Mouse (Mus musculus) Patski (cell line): ENCODE measurements at regions not wholly inside any gene's neighbourhood (a gene's known extent, or its start where the extent isn't known, plus 50 kb on each side); places are given as distances from the start of the nearest gene placed in this dataset.

Source experiments
- ATAC-seq: fragments of 100-300 bp; one replicate; pipeline ENCODE4 v1.8.0; 2021
- CTCF ChIA-PET: fragments of 350-600 bp; sonication (Branson Sonifier 250); formaldehyde crosslinking; loops from one replicate; lab custom pipeline; 2022; ENCODE audit warnings: inconsistent platforms; lab: Charles Lee
- POLR2A ChIA-PET: fragments of 350-600 bp; sonication (Branson Sonifier 250); formaldehyde crosslinking; loops from one replicate; lab custom pipeline; 2022; ENCODE audit warnings: antibody characterized with exemption, inconsistent platforms; lab: Charles Lee
- DNase-seq: peaks from one replicate; pipeline ENCODE4 v3.0.0-alpha.2; 2011; ENCODE audit warnings: low read depth, low spot score
- H3K27me3 ChIP-seq: fragments of 371-371 bp; one replicate; pipeline ENCODE4 v1.5.1; 2021
- CTCF ChIP-seq: fragments of 100-300 bp; IDR thresholded peaks from one replicate; pipeline ENCODE4 v1.5.1; 2021
- in situ Hi-C: fragments of 300-500 bp; cut with MboI; formaldehyde crosslinking; loops from 3 replicates; pipeline ENCODE4 v1.11.1; 2018; ENCODE audit warnings: low pct_unique_long_range_greater_than_20kb, mixed read lengths

DNA sequence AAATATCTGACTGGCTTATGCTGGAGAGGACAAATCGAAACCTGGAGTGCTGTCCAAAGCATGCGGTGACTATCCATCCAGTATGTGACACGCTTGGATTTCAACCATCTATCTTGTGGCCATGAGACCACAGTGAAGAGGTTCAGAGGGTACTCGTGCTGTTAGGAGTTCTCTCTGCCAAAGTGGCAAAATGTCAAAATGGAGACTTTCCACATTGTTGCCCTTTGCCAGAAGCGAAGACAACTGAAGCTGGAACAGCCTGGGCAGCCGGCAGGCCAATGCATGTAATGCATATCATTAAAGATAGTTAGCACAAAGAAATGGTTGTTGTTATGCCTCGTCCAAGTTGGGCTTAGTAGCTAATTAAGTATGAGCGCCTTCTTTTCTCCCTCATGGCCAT, 118.0 kb upstream of the Map3k1 start:
- H3K27me3 ChIP-seq, result no peaks in the 10 kb centered on the region
- POLR2A ChIA-PET, result interaction anchor here (2.0 kb wide), 1 partner anchor 10 kb away, joined by 5 read pairs; no protein-coding TSS in a partner anchor
- in situ Hi-C loops, result no loop called here
- CTCF ChIA-PET, result interaction anchor here (0.8 to 1.9 kb wide), 2 partner anchors 16 to 28 kb away, joined by 4 to 5 read pairs; no protein-coding TSS in a partner anchor
- no peak for ATAC-seq
- DNase-seq, result no peak
- no peak for TF ChIP-seq CTCF

DNA sequence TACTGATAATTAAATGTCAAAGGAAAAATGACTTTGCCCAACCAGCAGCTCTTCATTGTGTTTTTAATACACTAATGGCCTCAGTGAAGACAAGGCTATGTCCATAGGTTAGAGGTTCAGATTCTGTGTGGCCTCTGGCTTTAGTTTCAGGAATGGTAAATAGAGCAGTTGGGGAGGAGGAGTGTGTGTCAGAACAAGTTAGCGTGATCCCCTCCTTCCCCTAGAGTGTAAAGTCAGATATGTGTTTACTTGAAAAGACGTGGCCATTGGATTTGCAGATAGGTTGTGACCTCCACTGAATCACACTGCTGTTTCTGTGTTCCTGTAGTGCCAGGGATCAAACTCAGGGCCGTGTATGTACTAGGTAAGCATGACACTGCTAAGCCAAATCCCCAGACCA, 118.7 kb upstream of the Map3k1 start:
- TF ChIP-seq CTCF, result no peak
- ATAC-seq, result no peak
- DNase-seq, result no peak
- H3K27me3 ChIP-seq, result no peaks in the 10 kb centered on the region
- ChIA-PET POLR2A (interaction anchor here (1.3 to 2.0 kb wide), 2 partner anchors 11 to 13 kb away, joined by 3 to 5 read pairs; no protein-coding TSS in a partner anchor), CTCF (interaction anchor here (1.1 to 1.9 kb wide), 2 partner anchors 11 to 17 kb away, joined by 3 to 5 read pairs; no protein-coding TSS in a partner anchor)
- in situ Hi-C loops, result no loop called here

DNA sequence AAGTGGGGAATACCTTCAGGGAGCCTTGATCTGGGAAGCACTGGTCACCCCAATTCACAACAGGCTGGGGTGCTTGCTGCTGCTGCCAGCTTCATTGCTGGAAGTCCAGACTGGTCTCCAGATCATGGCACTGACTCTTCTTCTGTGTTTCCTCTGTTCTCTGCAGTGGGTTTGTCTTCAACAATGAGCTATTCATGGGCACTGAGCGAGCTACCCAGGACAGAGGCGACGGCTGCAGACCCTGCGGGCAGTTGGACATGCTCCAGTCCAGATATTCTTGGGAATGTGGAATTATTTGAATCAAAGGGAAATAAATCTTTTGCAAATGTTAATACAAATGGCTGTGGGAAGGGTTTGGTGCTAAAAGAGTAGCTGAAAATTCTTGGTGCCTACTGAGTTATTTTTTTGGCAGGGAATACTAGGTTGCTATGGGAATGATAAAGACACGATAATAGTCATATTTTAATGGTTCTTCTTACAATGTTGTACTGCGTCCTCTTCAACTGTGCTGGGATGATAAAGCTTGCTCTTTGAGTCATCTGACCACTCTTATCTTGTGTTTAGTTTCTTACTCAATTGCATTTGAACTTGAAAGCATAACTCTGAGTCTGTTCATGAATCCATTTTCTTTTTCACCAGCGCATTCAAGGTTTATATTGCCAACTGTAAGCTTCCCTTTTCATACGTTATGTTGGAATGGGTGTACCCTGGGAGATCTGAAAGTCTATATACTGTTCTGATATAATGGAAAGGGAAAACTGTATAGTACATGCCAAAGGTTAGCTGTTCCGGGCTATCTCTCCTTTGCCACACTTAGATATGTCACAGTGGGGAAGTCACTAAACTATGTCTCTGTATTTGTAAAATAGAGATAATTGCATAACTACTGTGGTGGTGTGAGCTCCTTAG, 120.1 kb upstream of the Map3k1 start:
- no peak for DNase-seq
- in situ Hi-C loops, result no loop called here
- CTCF ChIA-PET, result interaction anchor here (0.7 to 1.1 kb wide), 3 partner anchors 13 to 115 kb away, joined by 3 to 4 read pairs (median 3); no protein-coding TSS in a partner anchor
- ATAC-seq, result no peak
- no peak for TF ChIP-seq CTCF
- POLR2A ChIA-PET, result interaction anchor here (0.5 to 1.3 kb wide), 3 partner anchors 8 to 157 kb away, joined by 3 to 7 read pairs (median 3); no protein-coding TSS in a partner anchor
- no peaks in the 10 kb centered on the region for H3K27me3 ChIP-seq

DNA sequence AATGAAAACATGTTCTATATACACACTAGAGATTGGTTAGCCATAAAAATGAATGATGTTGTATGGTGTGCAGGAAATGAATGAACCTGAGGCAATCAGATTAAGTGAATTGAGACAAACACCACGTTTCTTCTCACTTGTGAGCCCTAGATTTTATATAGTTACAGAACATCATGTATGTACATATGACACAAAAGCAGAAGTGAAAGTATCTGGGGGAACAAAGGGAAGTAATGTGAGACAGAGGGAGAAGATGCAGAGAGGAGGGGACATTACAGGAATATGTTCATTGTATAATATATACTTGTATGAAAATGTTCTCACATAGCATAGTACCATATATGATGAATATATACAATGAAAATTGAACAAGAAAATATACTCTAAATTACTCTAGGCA, 121.1 kb upstream of the Map3k1 start:
- ChIA-PET POLR2A (no interaction called here), CTCF (interaction anchor here (1.1 kb wide), 1 partner anchor 16 kb away, joined by 4 read pairs; no protein-coding TSS in a partner anchor)
- in situ Hi-C loops, result no loop called here
- no peaks in the 10 kb centered on the region for H3K27me3 ChIP-seq
- no peak for TF ChIP-seq CTCF
- ATAC-seq (no peak), DNase-seq (no peak)

DNA sequence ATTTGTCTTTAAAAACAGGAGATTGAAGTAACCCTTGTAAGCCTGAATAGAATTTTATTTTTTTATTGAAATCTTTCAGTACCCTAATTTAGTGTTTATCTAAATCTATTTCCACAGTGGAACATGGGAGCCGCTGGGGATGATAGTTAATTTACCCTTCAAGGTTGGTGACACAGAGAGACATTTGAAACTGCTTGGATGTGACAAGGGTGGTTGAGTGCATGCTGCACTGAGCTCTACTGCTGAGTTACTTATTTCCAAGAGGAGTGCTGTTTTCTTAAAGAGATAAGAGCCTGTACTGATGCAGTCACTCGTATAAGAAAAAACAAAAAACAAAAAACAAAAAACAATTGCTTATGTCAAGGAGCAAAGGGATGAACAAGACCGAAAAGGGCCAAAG, 123.7 kb upstream of the Map3k1 start:
- TF ChIP-seq CTCF, result no peak
- in situ Hi-C loops, result no loop called here
- ATAC-seq (no peak), DNase-seq (no peak)
- H3K27me3 ChIP-seq, result no peaks in the 10 kb centered on the region
- CTCF ChIA-PET, result interaction anchor here (1.4 kb wide), 1 partner anchor 27 kb away, joined by 3 read pairs; no protein-coding TSS in a partner anchor
- POLR2A ChIA-PET, result interaction anchor here (0.8 to 1.8 kb wide), 2 partner anchors 17 to 80 kb away, joined by 3 to 5 read pairs; no protein-coding TSS in a partner anchor

DNA sequence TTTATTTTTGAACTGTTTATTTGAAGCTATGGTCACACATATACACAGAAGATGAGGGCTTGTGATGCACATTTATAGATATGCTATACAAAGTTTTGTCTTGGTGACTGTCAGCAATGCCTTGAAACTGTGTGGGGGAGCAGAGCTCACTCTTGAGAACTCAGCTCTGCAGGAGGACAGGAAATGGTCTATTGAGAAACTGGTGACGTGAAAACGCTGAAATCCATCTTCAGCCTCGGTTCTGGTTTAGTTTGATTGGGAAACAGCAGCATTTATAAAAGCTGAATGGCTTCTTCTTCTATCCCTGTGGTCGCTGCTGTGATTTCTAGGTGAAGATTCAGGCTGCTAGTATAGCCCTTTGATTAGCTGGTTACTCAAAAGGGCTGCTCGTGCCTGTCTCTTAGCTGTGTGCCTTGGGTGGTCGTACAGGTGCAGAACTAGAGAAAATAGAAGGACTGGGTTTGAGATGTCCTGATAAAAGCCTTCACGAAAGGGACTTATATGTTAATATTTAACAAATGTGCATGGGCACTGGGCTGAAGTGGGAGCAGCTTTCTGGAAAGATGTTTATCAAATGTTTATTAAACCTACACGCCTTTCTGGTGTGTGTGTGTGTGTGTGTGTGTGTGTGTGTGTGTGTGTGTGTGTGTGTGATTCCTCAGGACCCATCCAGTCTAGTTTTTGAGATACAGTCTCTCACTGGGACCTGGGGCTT, 124.9 kb upstream of the Map3k1 start:
- ChIA-PET POLR2A (interaction anchor here (0.6 to 1.8 kb wide), 2 partner anchors 16 to 167 kb away, joined by 4 to 5 read pairs; no protein-coding TSS in a partner anchor), CTCF (interaction anchor here (0.8 to 1.4 kb wide), 3 partner anchors 11 to 120 kb away, joined by 3 read pairs; no protein-coding TSS in a partner anchor)
- ATAC-seq (no peak), DNase-seq (no peak)
- TF ChIP-seq CTCF, result no peak
- H3K27me3 ChIP-seq, result no peaks in the 10 kb centered on the region
- in situ Hi-C loops, result no loop called here

DNA sequence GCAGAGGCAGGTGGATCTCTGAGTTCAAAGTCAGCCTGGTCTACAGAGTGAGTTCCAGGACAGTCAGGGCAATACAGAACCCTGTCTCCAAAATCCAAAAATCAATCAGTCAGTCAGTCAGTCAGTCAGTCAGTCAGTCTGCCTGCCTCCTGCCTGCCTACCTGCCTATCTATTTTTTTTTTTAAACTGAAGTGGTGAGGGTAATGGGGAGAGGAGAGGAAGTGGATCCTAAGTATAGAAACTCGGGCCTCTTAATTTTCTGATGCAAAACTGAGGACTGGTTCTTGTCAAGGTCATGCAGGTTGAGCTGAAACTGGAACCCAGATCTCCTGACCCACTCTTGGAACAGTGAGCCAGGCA, 126.9 kb upstream of the Map3k1 start:
- CTCF ChIA-PET, result no interaction called here
- no peaks in the 10 kb centered on the region for H3K27me3 ChIP-seq
- TF ChIP-seq CTCF, result no peak
- ATAC-seq (no peak), DNase-seq (no peak)
- POLR2A ChIA-PET, result interaction anchor here (0.5 to 1.0 kb wide), 3 partner anchors 10 to 1480 kb away, joined by 3 read pairs; no protein-coding TSS in a partner anchor
- in situ Hi-C loops, result no loop called here

DNA sequence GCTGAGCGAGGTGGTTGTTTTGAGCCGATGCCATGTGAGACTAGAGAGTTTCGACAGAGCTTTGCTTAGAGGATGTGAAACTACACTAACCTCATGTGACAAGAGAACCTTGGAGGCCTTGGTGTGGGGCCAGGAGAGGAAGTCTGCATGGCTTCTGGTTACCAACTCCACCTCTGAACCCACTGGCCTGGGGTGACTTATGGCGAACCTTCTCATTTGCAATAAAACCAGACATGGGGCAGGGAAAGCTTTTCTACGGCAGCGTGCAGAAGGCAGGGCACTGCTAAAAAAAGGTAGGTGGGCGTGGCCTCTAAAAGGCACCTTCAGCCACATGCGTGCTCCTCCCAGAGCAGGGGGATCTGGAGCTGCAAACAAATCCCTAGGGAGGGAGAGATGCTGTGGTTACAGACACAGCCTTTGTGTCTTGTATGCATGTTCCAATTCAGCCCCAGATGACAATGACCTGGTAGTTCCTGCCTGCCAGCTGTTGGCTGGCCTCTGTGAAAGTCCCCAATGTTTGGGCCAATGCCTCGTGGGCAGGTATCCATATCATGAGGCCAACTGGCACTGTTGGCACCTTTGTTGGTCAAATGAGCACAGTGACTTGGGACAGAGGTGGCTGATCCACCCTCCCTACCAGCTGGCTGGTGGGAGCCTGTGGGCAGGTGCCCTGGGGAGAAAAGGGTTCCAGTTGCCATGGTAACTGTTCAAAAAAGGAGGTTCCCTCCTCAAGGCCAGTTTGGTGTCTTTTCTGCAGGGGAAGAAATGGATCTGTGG, 127.5 kb upstream of the Map3k1 start:
- in situ Hi-C loops, result no loop called here
- DNase-seq (peak; percentile 1), ATAC-seq (no peak)
- TF ChIP-seq CTCF, result no peak
- ChIA-PET CTCF (no interaction called here), POLR2A (interaction anchor here (0.6 to 1.0 kb wide), 4 partner anchors 9 to 511 kb away, joined by 3 to 5 read pairs (median 4); no protein-coding TSS in a partner anchor)
- no peaks in the 10 kb centered on the region for H3K27me3 ChIP-seq

DNA sequence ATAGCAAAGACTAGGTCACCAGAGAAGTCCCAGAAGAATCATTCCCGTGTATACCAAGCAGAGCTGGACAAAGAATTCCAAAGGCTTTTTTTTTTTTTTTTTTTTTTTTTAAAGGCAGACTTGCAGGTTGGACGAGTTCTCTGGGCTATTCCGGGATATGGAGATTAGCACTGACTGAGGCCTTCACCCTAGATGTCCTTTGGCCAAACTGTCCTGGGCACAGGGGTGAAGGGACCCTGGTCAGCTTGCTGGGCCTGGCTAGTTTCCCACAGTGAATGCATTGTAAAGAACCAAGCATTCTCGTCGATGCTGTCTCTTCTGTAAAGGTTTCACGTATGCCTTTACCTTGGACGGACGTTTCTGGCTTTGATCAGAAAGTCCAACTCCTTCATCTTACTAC, 128.2 kb upstream of the Map3k1 start:
- no peaks in the 10 kb centered on the region for H3K27me3 ChIP-seq
- ChIA-PET POLR2A (interaction anchor here (0.6 to 0.7 kb wide), 3 partner anchors 88 to 510 kb away, joined by 4 to 6 read pairs (median 5); no protein-coding TSS in a partner anchor), CTCF (interaction anchor here (1.2 kb wide), 1 partner anchor 24 kb away, joined by 3 read pairs; no protein-coding TSS in a partner anchor)
- in situ Hi-C loops, result no loop called here
- ATAC-seq (no peak), DNase-seq (no peak)
- no peak for TF ChIP-seq CTCF
